Mouse (Mus musculus) thymus, adult 18-20 months (tissue): ENCODE measurements around the gene Ccdc24.

Experiments used
- DNase-seq, 2 experiments: peaks; one replicate each; pipeline ENCODE4 v3.0.0; 2022; ENCODE audit warnings: mixed read lengths in 2 of 2

Ccdc24 gene

GRCm38 (mm10) chr4:117828572-117829145 lies 43.7 kb downstream of the Ccdc24 start:
- no peak for DNase-seq

DNA sequence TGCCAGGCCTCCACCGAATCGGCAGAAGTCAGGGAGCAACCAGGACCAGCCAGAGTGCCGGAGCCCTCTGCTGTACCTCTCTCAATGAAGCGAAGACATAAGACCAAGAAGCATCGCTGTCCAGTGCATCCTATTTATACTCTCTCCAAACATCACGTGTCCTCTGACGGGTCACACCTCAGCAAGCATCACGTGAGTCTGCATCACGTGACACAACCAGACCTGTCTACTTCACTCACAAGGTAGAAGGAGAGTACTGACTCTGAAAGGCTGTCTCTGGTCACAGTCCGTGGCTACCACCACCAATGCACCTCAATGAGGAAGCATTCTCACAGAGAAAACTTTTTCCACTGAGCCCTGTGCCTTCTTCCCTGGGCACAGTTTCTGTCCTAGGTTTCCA lies 54.3 kb downstream of the Ccdc24 start:
- no peak for DNase-seq

DNA sequence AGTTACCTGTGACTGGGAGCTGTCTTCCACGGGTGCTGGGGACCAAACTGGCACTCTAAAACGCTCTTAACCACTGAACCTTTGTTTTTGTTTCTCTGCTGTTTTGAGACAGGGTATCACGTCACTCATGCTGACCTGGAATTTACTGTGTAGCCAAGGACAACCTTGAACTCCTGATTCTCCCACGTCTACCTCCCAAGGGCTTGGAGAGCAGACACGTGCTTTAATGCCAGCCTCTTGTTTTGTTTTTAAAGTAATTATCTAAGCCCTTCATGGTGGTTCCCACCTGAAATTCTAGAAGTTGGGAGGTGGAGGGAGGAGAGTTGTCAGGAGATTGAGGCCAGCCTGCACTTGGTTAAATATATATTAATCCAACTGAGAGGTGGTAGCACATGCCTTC lies 55.6 kb downstream of the Ccdc24 start:
- no peak for DNase-seq
